Mouse (Mus musculus) liver, embryonic 14.5 days (tissue): ENCODE data around the gene Ankrd39. TPM values are rescaled to one million over a fixed set of nuclear protein-coding genes. Genes with fewer than 3 reads are reported as not detected.
A peak's percentile ranks its signal among the peaks of the same experiment; 100 is the strongest.

Experiments
- ATAC-seq: fragments of 200-750 bp; cut with Nextera tagmentation; 2 replicates; pipeline ENCODE4 v1.8.0; 2017; ENCODE audit warnings: moderate number of reproducible peaks, mild to moderate bottlenecking, moderate library complexity; ENCODE audit not compliant: insufficient read depth
- DNase-seq, 3 experiments: peaks; one replicate each; pipeline ENCODE4 v3.0.0-alpha.2; 2012 to 2013; ENCODE audit warnings: low read depth in 3 of 3, low spot score in 3 of 3
- H3K27ac ChIP-seq: fragments of 300-500 bp; sonication (generic); 2 replicates; pipeline ENCODE4 v1.5.1; 2014; ENCODE audit warnings: moderate library complexity, mild to moderate bottlenecking, control low read depth, inconsistent platforms
- H3K27me3 ChIP-seq: fragments of 300-500 bp; sonication (generic); 2 replicates; pipeline ENCODE4 v1.6.1; 2014; ENCODE audit warnings: mild to moderate bottlenecking, low read length, moderate library complexity; ENCODE audit not compliant: control insufficient read depth, insufficient read depth
- H3K36me3 ChIP-seq: fragments of 300-500 bp; sonication (generic); replicated peaks from 2 replicates; pipeline ENCODE4 v1.6.1; 2014; ENCODE audit warnings: low read depth; ENCODE audit not compliant: control insufficient read depth, insufficient read depth
- H3K4me1 ChIP-seq, 2 experiments: fragments of 200-500 bp in 1 of 2; fragments of 300-500 bp in 1 of 2; sonication (generic) in 1 of 2; replicated peaks; 2 replicates each; pipeline ENCODE4 v1.6.1; 2012 to 2014; ENCODE audit warnings: antibody characterized with exemption in 1 of 2, inconsistent platforms in 1 of 2, low read length in 1 of 2; ENCODE audit not compliant: control insufficient read depth in 2 of 2, insufficient read depth in 2 of 2
- H3K4me2 ChIP-seq: fragments of 300-500 bp; sonication (generic); 2 replicates; pipeline ENCODE4 v1.6.1; 2014; ENCODE audit warnings: low read depth, mild to moderate bottlenecking, control low read depth, moderate library complexity
- H3K4me3 ChIP-seq, 2 experiments: fragments of 200-500 bp in 1 of 2; fragments of 300-500 bp in 1 of 2; sonication (generic) in 1 of 2; 2 replicates each; pipeline ENCODE4 v1.5.1; 2012 to 2014; ENCODE audit warnings: low read depth in 2 of 2, low read length in 2 of 2, mild to moderate bottlenecking in 2 of 2, control low read depth in 1 of 2, inconsistent platforms in 1 of 2, moderate library complexity in 1 of 2; ENCODE audit not compliant: insufficient read depth in 1 of 2
- H3K9ac ChIP-seq: fragments of 300-500 bp; sonication (generic); replicated peaks from 2 replicates; pipeline ENCODE4 v1.6.1; 2014; ENCODE audit warnings: mild to moderate bottlenecking, control low read depth, moderate library complexity
- H3K9me3 ChIP-seq: fragments of 300-500 bp; sonication (generic); 2 replicates; pipeline ENCODE4 v1.6.1; 2016; ENCODE audit warnings: low read length, mixed read lengths; ENCODE audit not compliant: control insufficient read depth
- CTCF ChIP-seq: IDR thresholded peaks from 2 replicates; pipeline ENCODE4 v1.5.1; 2016; ENCODE audit warnings: antibody characterized with exemption, low read depth, control low read depth
- EP300 ChIP-seq: IDR thresholded peaks from 2 replicates; pipeline ENCODE4 v1.6.1; 2016; ENCODE audit warnings: antibody characterized with exemption, low read depth
- WGBS: fragments of 180-500 bp; shearing (Covaris S2); extraction: QIAGEN DNeasy Blood & Tissue Kit; methylation state at CpG from one replicate; pipeline ENCODE4 v1.1.7; 2014; ENCODE audit not compliant: insufficient replicate concordance; 5-methylcytosine and 5-hydroxymethylcytosine counted together
- polyA plus RNA-seq, 2 experiments: library from polyadenylated mRNA; depleted of rRNA in 1 of 2; stranded (reverse) in 1 of 2; unstranded in 1 of 2; fragments of >200 nt; fragmentation: Nextera tagmentation in 1 of 2; extraction: Ambion mirVana in 1 of 2; gene quantifications; 2 replicates each; pipeline versions ENCODE4 v1.2.1 to v1.2.3; 2012 to 2014

Ankrd39 gene
- polyA plus RNA-seq, 2 experiments, result 3.5 to 5.1 TPM

DNA sequence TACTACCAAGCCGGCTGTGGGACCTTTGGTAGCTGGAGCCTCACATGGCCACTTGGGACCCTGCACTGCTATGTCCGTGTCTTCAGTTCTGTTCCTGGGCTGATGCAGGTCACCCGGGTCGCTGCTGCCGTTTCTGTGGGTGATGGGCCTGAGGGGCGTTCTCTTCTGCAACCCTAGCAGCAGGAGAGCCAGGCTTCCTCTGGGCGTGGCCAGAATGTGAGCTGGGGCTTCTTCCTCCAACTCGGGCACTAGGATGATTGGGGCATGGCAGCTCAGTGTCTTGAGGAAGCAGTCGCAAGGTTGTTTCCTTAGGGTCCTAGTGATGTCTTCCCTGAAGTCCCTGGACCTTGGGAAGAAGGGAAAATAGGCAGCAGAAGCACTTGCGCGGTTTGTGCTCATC, 27.6 kb downstream of the Ankrd39 start:
- peaks cover 15% of the 10 kb centered on the region for H3K36me3 ChIP-seq
- WGBS, result 68% methylated on average over 11 of the region's 11 CpGs
- TF ChIP-seq CTCF (no peak), EP300 (no peak)
- no peaks in the 10 kb centered on the region for H3K9me3 ChIP-seq
- no peaks in the 10 kb centered on the region for H3K27me3 ChIP-seq
- H3K4me3 ChIP-seq, result no peak overlapping the region
- no peak for ATAC-seq
- no peak overlapping the region for H3K27ac ChIP-seq
- no peak for DNase-seq
- no peak overlapping the region for H3K9ac ChIP-seq
- H3K4me2 ChIP-seq, result no peak overlapping the region
- H3K4me1 ChIP-seq, result no peaks in the 10 kb centered on the region

DNA sequence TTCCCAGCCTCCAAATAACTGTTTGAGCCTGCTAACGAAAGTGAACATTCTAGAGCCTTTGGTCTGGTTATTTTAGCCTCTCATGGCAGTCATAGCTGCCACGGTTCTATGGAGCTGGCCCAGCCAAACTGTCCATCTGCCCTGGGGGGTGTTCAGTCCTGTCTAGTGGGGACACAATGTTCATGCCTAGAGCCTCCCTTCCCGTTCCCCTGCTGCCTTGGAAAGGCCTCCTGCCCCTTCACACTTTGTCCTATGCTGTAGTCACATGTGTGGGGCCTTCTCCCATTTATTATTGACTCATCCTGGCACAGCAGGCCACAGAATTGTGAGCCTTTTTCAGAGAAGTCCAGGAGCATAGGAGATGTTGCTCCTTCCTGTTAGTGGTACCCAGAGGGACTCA, 29.0 kb downstream of the Ankrd39 start:
- Histone ChIP-seq H3K27ac (no peak overlapping the region), H3K9ac (no peak overlapping the region), H3K36me3 (peaks cover 15% of the 10 kb centered on the region), H3K4me1 (peaks cover 2 to 8% of the 10 kb centered on the region in 2 experiments), H3K9me3 (no peaks in the 10 kb centered on the region), H3K27me3 (no peaks in the 10 kb centered on the region), H3K4me3 (no peak overlapping the region), H3K4me2 (no peak overlapping the region)
- no peak for DNase-seq
- TF ChIP-seq CTCF (no peak), EP300 (no peak)
- no peak for ATAC-seq
- 71% methylated on average over 3 of the region's 3 CpGs for WGBS

DNA sequence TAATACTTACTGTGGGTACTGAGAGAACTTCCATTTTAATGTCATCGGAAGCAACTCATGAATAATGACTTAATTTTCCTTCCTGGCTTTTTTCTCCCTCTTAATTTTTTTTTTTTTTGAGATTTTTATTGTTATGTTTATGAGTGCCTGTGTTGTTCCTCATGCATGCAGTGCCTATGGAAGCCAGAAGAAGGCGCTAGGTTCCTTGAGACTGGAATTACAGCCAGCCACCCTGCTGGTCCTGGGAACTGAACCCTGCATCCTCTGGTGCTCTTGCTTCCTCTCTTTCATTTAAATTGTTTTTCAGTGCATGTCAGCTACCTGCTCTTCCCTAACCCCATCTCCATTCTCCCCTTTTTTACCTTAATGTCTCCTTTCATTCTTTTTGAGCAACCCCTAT, 33.5 kb downstream of the Ankrd39 start:
- WGBS, result 44% methylated on average over 2 of the region's 2 CpGs
- DNase-seq (peak in 1 of 3 experiments; percentile 17), ATAC-seq (no peak)
- H3K9me3 ChIP-seq, result no peaks in the 10 kb centered on the region
- H3K27ac ChIP-seq, result no peak overlapping the region
- no peak overlapping the region for H3K9ac ChIP-seq
- H3K4me1 ChIP-seq, result peaks cover 6 to 12% of the 10 kb centered on the region in 2 experiments
- TF ChIP-seq CTCF (peak; percentile 65), EP300 (no peak)
- peak overlapping the region; percentile 83 for H3K4me2 ChIP-seq
- no peaks in the 10 kb centered on the region for H3K27me3 ChIP-seq
- H3K36me3 ChIP-seq, result no peaks in the 10 kb centered on the region
- H3K4me3 ChIP-seq, result peak overlapping the region in 1 of 2 experiments; percentile 78; a peak in 2 of 4 replicates

DNA sequence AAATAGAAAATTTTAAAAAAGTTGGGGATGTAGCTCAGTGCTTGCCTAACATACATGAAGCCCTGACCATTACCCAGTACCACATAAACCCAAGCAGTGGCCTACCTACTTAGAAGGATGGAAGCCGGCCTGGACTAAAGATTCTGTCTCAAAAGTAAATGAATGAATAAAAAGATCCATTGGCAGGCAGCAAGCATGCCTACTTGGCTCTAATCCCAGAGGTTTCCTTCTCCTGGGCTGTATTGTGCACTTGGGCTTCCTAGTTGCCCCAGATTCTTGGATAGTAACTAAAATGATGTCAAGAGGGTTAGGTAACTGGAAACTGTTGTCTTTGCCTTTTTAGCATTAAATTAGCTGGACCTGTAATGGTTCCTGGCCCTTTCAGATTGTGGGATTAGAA, 33.9 kb downstream of the Ankrd39 start:
- H3K9ac ChIP-seq, result peak overlapping the region; percentile 79
- no peaks in the 10 kb centered on the region for H3K27me3 ChIP-seq
- no peaks in the 10 kb centered on the region for H3K36me3 ChIP-seq
- peak overlapping the region; percentile 69 to 78 for H3K4me3 ChIP-seq
- ATAC-seq (no peak), DNase-seq (no peak)
- no peak overlapping the region for H3K27ac ChIP-seq
- H3K4me1 ChIP-seq, result peaks cover 6 to 12% of the 10 kb centered on the region in 2 experiments
- TF ChIP-seq EP300 (no peak), CTCF (no peak)
- H3K4me2 ChIP-seq, result peak overlapping the region; percentile 83
- 34% methylated on average over 1 of the region's 1 CpGs for WGBS
- no peaks in the 10 kb centered on the region for H3K9me3 ChIP-seq

DNA sequence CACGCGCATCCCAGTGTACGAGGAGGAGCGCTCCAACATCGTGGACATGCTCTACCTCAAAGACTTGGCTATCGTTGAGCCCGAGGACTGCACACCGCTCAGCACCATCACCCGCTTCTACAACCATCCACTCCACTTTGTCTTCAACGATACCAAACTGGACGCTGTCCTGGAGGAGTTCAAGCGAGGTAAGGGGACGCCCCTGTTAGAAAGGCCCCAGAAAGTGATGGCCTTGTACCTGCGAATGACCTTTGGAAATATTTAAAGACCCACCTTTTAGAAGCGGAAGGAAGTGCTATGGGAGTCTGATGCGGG, 34.3 kb downstream of the Ankrd39 start:
- no peaks in the 10 kb centered on the region for H3K9me3 ChIP-seq
- peaks cover 6 to 12% of the 10 kb centered on the region in 2 experiments for H3K4me1 ChIP-seq
- DNase-seq (no peak), ATAC-seq (no peak)
- no peaks in the 10 kb centered on the region for H3K27me3 ChIP-seq
- peak overlapping the region; percentile 69 to 78 for H3K4me3 ChIP-seq
- 4% methylated on average over 16 of the region's 16 CpGs for WGBS
- no peak for TF ChIP-seq EP300
- no peak for TF ChIP-seq CTCF
- H3K4me2 ChIP-seq, result peak overlapping the region; percentile 83
- H3K36me3 ChIP-seq, result no peaks in the 10 kb centered on the region
- peak overlapping the region; percentile 79 for H3K9ac ChIP-seq
- no peak overlapping the region for H3K27ac ChIP-seq
